27 mouse cellular contexts compared by ENCODE assay signal in the genomic region with DNA sequence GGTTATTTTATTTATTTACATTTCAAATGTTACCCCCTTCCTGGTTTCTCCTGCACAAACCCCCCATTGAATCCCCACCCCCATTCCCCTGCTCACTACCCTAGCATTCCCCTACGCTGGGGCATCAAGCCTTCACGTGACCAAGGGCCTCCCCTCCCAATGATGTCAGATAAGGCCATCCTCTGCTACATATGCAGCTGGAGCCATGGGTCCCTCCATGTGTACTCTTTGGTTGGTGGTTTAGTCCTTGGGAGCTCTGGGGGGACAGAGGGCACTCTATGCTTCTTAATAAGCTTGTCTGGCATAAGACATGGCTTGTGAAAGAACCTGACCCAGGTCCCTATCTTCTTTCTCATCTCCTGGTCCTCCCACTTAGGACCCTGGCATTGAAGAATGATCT. TPM values are rescaled to one million over a fixed set of nuclear protein-coding genes. Genes with fewer than 3 reads are reported as not detected.
DNase-seq lines count a peak whose midpoint lies in the region; ATAC-seq and TF ChIP-seq lines count a peak whose summit lies in the region.
"Had no signal": no experiment of that assay in that cellular context is flagged by ENCODE, and none has a peak within 500 bp of the region (broad histone marks: within the 10 kb centered on the region; RNA-seq: fewer than 3 reads in every experiment).

No protein-coding gene starts in this region.

- 80% methylated on average over 2 of the region's 2 CpGs for WGBS in thymus, adult 2 months

- intact Hi-C loops in heart, postnatal 10 days (cut with DNase I), result no loop called here

- H3K79me2 ChIP-seq in MEL (ENCODE audit: control insufficient read depth, insufficient read depth, low read length, poor library complexity), result no peaks in the 10 kb centered on the region

- peak; percentile 76 for DNase-seq in heart, adult 11 months
- DNase-seq in heart, postnatal 10 days, result no peak
- no peak for DNase-seq in thymus, adult 2 months
- no peak for DNase-seq in thymus, postnatal 36 days
- no peak for DNase-seq in MEL (ENCODE audit: low read depth, low spot score)
- DNase-seq: adrenal gland, adult 2 months; adrenal gland, postnatal 10 days; adrenal gland, postnatal 25 days; cerebellum, adult 11 months; cerebellum, adult 18-20 months; cerebellum, adult 8-10 months; cerebellum, adult 9-11 months; cerebellum, postnatal 14 days; cerebellum, postnatal 36 days; embryo, embryonic 11 days had no signal

- no peak for TF ChIP-seq POLR2A in thymus, adult 2 months (IDR thresholded peaks at IDR 0.05; ENCODE audit: control insufficient read depth, extremely low read depth, insufficient read depth, low read length, poor library complexity)
- no peak for TF ChIP-seq POLR2A in MEL (IDR thresholded peaks at IDR 0.05; ENCODE audit: control insufficient read depth in 1 of 2, insufficient read depth in 1 of 2, low read depth in 1 of 2, low read length in 2 of 2, poor library complexity in 1 of 2)

- no peak overlapping the region for H3K4me3 ChIP-seq in thymus, adult 2 months (ENCODE audit: control insufficient read depth, insufficient read depth, low read length)
- H3K4me3 ChIP-seq in MEL (ENCODE audit: control insufficient read depth in 1 of 2, insufficient read depth in 1 of 2, low read depth in 2 of 2, low read length in 2 of 2), result no peak overlapping the region
- H3K4me3 ChIP-seq: embryonic facial prominence, embryonic 13.5 days; embryonic facial prominence, embryonic 15.5 days; erythroblast, embryonic 14.5 days; forebrain, embryonic 12.5 days had no signal

- ATAC-seq in granulocyte monocyte progenitor cell, adult 5-6 weeks (replicated peaks; ENCODE audit: poor library complexity, severe bottlenecking), result no peak
- ATAC-seq: forebrain, embryonic 14.5 days; forebrain, embryonic 16.5 days had no signal

- TF ChIP-seq CTCF in thymus, adult 2 months (IDR thresholded peaks at IDR 0.05; ENCODE audit: borderline replicate concordance, control insufficient read depth, extremely low read depth, insufficient read depth, low read length, poor library complexity), result no peak
- no peak for TF ChIP-seq CTCF in MEL (IDR thresholded peaks at IDR 0.05 in 2 of 3, conservative IDR thresholded peaks at IDR 0.05 in 1 of 3; ENCODE audit: control insufficient read depth in 1 of 3, insufficient read depth in 1 of 3, low read depth in 2 of 3, low read length in 3 of 3, poor library complexity in 1 of 3, severe bottlenecking in 1 of 3)

- H3K27me3 ChIP-seq in thymus, adult 2 months (ENCODE audit: control insufficient read depth, insufficient read depth, low read length), result no peaks in the 10 kb centered on the region
- no peaks in the 10 kb centered on the region for H3K27me3 ChIP-seq in MEL (ENCODE audit: control insufficient read depth in 1 of 2, insufficient read depth in 2 of 2, low read length in 2 of 2)
- H3K27me3 ChIP-seq: embryonic facial prominence, embryonic 13.5 days; embryonic facial prominence, embryonic 15.5 days; forebrain, embryonic 12.5 days had no signal

- H3K4me1 ChIP-seq in thymus, adult 2 months (replicated peaks; ENCODE audit: control insufficient read depth, insufficient read depth, low read length), result peaks cover 49% of the 10 kb centered on the region
- peaks cover 35 to 36% of the 10 kb centered on the region in 2 experiments for H3K4me1 ChIP-seq in MEL (ENCODE audit: control insufficient read depth in 1 of 2, insufficient read depth in 2 of 2, low read length in 2 of 2)

- no peak for TF ChIP-seq RAD21 in MEL (IDR thresholded peaks at IDR 0.05; ENCODE audit: low read depth, low read length)

- H3K36me3 ChIP-seq in thymus, adult 2 months (ENCODE audit: control insufficient read depth, insufficient read depth, low read length), result no peaks in the 10 kb centered on the region
- H3K36me3 ChIP-seq in MEL (ENCODE audit: control insufficient read depth in 1 of 2, insufficient read depth in 2 of 2, low read length in 2 of 2), result peaks cover 0 to 30% of the 10 kb centered on the region in 2 experiments; a peak in 2 of 4 replicates

- H3K9me3 ChIP-seq in MEL (replicated peaks; ENCODE audit: insufficient read depth, low read length), result no peaks in the 10 kb centered on the region
- H3K9me3 ChIP-seq: embryonic facial prominence, embryonic 13.5 days; embryonic facial prominence, embryonic 15.5 days; forebrain, embryonic 12.5 days had no signal

- no peak overlapping the region for H3K9ac ChIP-seq in MEL (ENCODE audit: control insufficient read depth, low read depth, low read length, poor library complexity, severe bottlenecking)
- H3K9ac ChIP-seq: embryonic facial prominence, embryonic 13.5 days; embryonic facial prominence, embryonic 15.5 days; forebrain, embryonic 12.5 days had no signal

- H3K27ac ChIP-seq in thymus, adult 2 months (ENCODE audit: control insufficient read depth, insufficient read depth, low read length), result peak overlapping the region; percentile 49
- no peak overlapping the region for H3K27ac ChIP-seq in MEL (ENCODE audit: control insufficient read depth, low read depth, low read length)
- H3K27ac ChIP-seq: forebrain, embryonic 12.5 days had no signal

- no peak for TF ChIP-seq EP300 in MEL (IDR thresholded peaks at IDR 0.05; ENCODE audit: low read depth in 1 of 2, low read length in 2 of 2)

TF ChIP-seq in MEL, 35 proteins besides CTCF, POLR2A, EP300 and RAD21:
- TF ChIP-seq TAL1 (IDR thresholded peaks at IDR 0.05; ENCODE audit: low read length), result no peak
- peak; percentile 83 for TF ChIP-seq USF1 (IDR thresholded peaks at IDR 0.05; ENCODE audit: low read depth, low read length)
- TF ChIP-seq USF2 (IDR thresholded peaks at IDR 0.05; ENCODE audit: borderline replicate concordance in 1 of 2, insufficient read depth in 1 of 2, low read depth in 1 of 2, low read length in 2 of 2), result peak in 1 of 2 experiments; percentile 50; a peak in 1 of 4 replicates
- TF ChIP-seq POLR2AphosphoS5 (IDR thresholded peaks at IDR 0.05; ENCODE audit: borderline replicate concordance, low read depth, low read length), result no peak
- peak; percentile 26; the same call in 1 of the 2 replicates for TF ChIP-seq BHLHE40 (IDR thresholded peaks at IDR 0.05; ENCODE audit: borderline replicate concordance, low read depth, low read length)
TF ChIP-seq in MEL: peak in this region for 3.

RNA-seq across cellular contexts. Expression of a gene that starts 11.4 kb away (rescaled TPM):
- total RNA-seq in heart, postnatal 10 days (2021), result under 1 TPM; 0.41 to 0.47 TPM
- 20.5 and 20.9 TPM in 2 replicates for polyA plus RNA-seq in thymus, adult 2 months (2012; rRNA removed)
- total RNA-seq in MEL (2012; rRNA removed), result 0.07 and 0.31 TPM in 2 replicates
- under 1 TPM in 1 of 2 experiments, not detected in 1; 0.43 TPM for polyA plus RNA-seq in MEL (2012; ENCODE audit: insufficient read depth in 1 of 2, insufficient read length in 2 of 2, low read depth in 1 of 2, low replicate concordance in 2 of 2, missing spikeins in 1 of 2)
- 0.30 TPM in 1 of 2 replicates, not detected in the other for total RNA-seq in granulocyte monocyte progenitor cell, adult 5-6 weeks (2014; fragmentation: Nextera tagmentation)
- total RNA-seq in granulocyte monocyte progenitor cell, adult 5-6 weeks (2017), result 0.05 and 0.39 TPM in 2 replicates

RNA-seq across cellular contexts. Expression of a gene that starts 50.1 kb away (rescaled TPM):
- total RNA-seq in heart, postnatal 10 days (2021), result 1 to 10 TPM; 2.1 to 3.9 TPM
- 0.46 and 0.47 TPM in 2 replicates for polyA plus RNA-seq in thymus, adult 2 months (2012; rRNA removed)
- total RNA-seq in MEL (2012; rRNA removed), result not detected in 2 replicates
- not detected for polyA plus RNA-seq in MEL (2012; ENCODE audit: insufficient read depth in 1 of 2, insufficient read length in 2 of 2, low read depth in 1 of 2, low replicate concordance in 2 of 2, missing spikeins in 1 of 2)
- total RNA-seq in granulocyte monocyte progenitor cell, adult 5-6 weeks (2014; fragmentation: Nextera tagmentation), result not detected in 2 replicates
- total RNA-seq in granulocyte monocyte progenitor cell, adult 5-6 weeks (2017), result 0.31 TPM in 1 of 2 replicates, not detected in the other
- polyA plus RNA-seq: C2C12; erythroblast, embryonic 14.5 days had no signal

RNA-seq across cellular contexts. Expression of a gene that starts 52.3 kb away (rescaled TPM):
- total RNA-seq in heart, postnatal 10 days (2021), result not detected
- polyA plus RNA-seq in thymus, adult 2 months (2012; rRNA removed), result 0.22 and 0.27 TPM in 2 replicates
- not detected in 2 replicates for total RNA-seq in MEL (2012; rRNA removed)
- polyA plus RNA-seq in MEL (2012; ENCODE audit: insufficient read depth in 1 of 2, insufficient read length in 2 of 2, low read depth in 1 of 2, low replicate concordance in 2 of 2, missing spikeins in 1 of 2), result not detected
- total RNA-seq in granulocyte monocyte progenitor cell, adult 5-6 weeks (2014; fragmentation: Nextera tagmentation), result not detected in 2 replicates
- not detected in 2 replicates for total RNA-seq in granulocyte monocyte progenitor cell, adult 5-6 weeks (2017)
- total RNA-seq: adrenal gland, adult 2 months; adrenal gland, postnatal 10 days; adrenal gland, postnatal 25 days; adrenal gland, postnatal 4 days; common myeloid progenitor, adult 5-6 weeks; ES-E14 had no signal
- polyA plus RNA-seq: adrenal gland, adult 2 months; C2C12; embryonic facial prominence, embryonic 11.5 days; embryonic facial prominence, embryonic 13.5 days; embryonic facial prominence, embryonic 15.5 days; erythroblast, embryonic 14.5 days; forebrain, embryonic 12.5 days had no signal
